Mouse (Mus musculus): ENCODE results near the gene Sat2.

The Sat2 gene

DNA sequence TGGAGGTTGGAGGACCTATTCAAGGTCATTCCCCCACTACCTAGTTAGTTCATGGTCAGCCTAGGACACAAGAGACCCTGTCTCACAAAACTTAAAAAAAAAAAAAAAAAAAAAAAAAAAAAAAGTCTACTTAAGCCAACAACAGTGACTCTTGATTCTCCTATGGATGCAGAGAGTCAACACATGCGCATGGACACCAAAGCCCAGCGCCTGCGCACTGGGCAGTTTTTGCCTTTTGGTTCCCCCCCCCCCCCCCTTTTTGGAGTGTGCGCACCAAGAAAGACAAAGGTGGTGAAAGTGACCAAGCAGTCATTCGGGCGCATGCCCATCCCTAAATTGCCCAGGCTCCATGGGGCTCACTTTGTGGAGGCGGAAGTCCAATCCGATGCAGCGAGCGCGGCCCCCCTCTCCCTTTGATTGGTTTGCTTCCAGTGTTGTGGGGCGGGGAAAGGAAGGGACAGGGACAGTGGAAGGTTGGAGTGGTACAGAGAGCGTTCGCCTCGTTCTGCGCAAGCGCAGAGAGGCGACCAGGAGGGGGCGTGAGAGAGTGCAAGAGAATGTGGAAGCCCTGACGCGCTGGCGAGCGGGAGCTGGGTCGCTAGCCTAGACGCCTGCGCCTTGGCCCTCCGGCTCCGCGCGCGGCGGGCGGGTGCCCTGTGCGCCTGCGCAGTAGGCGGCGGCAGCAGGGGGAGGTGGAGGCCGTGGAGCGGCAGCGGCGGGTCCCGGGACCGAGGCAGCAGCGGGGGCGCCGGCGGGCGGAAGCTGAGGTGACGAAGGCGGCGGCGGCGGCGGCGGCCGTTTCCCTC is 10.7 kb downstream of the Sat2 start, which contains the start of gene Fxr2:
Gene Fxr2, plus strand, starts transcription at position 707 of the 806 bp plus-strand sequence.
- DNase-seq (ENCODE audit: low read depth, low spot score), result peak; percentile 100

DNA sequence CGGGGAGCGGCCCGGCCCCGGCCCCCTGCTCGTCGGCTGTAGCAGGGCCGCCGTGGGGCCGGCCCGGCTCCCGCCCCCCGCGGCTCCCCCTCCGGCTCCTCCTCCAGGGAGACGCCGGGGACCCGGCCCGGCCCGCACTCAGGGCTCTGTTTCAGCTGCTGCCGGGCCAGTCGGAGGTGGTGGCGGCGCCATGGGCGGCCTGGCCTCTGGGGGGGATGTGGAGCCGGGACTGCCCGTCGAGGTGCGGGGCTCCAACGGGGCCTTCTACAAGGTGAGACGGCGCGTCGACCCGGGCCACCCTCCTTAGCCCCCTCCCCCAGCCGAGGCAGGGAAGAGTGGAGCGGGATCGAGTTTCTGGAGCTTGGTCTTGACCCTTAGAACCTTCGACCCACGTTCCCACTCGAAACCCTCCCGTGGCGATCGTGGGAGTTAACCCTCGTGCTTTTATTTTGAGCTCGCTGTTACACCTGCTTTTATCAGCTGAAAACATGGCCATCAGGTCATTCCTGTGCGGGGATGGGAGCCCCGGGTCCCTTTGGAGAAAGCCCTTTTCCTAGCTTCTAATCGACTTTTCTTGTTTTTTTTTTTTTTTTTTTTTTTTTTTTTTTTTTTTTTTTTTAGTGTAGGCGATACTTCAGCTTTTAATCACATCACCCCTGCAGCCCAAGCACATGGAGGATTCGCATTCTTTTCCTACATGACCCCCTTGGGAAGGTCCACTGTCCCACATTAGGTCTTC is 11.5 kb downstream of the Sat2 start:
- DNase-seq (ENCODE audit: low read depth, low spot score), result peak; percentile 31

DNA sequence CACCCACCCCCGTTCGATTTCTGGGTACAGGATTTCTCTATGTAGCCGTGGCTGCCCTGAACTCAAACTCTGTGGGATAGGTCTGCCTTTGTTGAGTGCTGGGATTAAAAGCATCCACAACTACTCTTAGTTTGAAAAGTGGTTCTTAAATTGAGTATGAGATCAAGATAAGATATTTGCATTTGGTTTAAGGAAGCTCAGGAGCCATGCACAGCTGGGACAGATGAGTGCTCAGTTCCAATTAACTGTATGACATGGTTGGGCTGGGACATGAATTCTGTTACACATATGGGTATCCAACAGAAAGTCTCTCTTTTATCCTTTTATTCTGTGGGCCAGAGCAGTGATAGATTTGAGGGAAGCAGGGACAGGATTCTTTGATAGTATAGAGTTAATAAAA is 13.6 kb downstream of the Sat2 start:
- DNase-seq (ENCODE audit: low read depth, low spot score), result no peak

DNA sequence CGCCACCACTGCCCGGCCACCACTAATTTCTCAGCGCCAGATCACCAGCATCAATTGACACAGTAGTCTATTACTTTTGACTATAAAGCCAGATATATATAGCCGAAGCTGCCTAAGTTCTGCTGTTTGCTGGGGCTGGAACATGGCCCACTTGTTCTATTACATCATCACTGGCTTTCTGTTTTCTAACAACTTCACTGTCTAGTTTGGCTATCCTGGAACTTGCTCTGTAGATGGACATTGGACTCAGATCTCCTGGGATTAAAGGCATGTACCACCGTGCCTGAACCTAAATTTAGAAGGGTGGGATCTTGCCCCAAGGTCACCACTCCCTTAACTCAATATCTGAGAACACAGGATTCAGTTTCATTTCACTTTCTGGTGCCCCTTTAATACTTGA is 24.0 kb downstream of the Sat2 start:
- no peak for DNase-seq (ENCODE audit: low read depth, low spot score)

DNA sequence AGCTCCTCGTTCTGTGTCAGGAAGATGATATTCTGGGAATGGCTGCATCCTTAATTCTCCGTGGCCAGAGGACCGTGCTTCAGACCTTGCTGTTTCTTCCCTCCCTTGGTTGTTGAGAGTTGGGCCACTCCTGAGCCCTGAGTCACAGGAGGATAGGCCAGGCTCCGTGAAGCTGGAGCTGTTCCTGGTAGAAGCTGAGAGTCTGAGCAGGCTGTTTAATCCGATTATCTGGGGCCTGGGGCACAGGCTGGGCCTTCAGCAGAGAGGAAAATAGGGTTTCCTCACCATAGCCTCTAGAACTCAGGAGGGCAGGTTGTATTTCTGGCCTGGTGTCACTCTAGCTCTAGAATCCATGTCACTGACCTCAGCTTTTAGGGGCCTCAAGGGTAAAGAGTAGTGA is 31.6 kb downstream of the Sat2 start:
- DNase-seq (ENCODE audit: low read depth, low spot score), result no peak

DNA sequence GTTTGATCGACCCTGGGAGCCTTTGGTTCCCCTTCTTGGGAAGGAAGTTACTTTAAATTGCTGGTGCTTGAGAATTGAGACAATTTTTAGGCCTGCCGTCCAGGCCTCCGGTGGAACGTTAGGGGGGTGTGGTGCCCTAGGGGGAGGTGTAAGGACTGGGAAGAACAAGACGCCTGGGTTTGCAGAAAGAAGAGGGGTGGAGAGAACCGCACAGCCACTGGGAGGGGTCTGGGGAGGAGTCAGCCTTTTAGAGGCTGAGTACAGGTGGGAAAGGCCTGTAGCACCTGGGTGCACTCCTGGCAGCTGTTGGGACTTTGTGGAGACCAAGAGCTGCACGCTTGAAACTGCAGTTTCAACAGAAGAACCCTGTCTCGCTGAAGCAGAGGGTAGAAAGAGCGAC is 32.9 kb downstream of the Sat2 start:
- no peak for DNase-seq (ENCODE audit: low read depth, low spot score)

DNA sequence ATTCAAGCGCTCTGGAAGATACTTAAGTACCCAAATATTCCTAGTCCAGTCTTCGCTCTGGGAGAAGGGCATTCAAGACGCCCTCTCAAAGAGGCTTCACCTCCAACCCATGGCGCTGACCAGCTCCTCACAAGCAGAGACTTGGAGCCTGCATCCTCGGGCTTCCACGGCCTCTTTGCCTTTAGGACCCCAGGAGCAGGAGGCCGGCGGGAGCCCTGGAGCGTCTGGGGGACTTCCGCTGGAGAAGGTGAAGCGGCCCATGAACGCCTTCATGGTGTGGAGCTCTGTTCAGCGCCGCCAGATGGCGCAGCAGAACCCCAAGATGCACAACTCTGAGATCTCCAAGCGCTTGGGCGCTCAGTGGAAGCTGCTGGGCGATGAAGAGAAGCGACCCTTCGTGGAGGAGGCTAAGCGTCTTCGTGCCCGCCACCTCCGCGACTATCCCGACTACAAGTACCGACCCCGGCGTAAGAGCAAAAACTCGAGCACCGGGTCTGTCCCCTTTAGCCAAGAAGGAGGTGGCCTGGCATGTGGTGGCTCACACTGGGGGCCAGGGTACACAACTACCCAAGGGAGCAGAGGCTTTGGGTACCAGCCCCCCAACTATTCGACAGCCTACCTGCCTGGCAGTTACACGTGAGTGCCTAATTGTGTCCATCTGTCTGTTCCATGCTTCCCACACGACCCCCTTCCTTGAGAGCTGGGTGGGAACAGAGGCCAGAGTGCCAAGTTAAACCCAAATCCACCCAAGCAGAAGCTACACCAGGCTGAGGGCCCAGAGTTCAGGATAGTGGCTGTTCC is 33.6 kb downstream of the Sat2 start, which contains the start of gene Sox15:
Gene Sox15, plus strand, starts transcription at position 51 of the 801 bp plus-strand sequence.
- no peak for DNase-seq (ENCODE audit: low read depth, low spot score)

DNA sequence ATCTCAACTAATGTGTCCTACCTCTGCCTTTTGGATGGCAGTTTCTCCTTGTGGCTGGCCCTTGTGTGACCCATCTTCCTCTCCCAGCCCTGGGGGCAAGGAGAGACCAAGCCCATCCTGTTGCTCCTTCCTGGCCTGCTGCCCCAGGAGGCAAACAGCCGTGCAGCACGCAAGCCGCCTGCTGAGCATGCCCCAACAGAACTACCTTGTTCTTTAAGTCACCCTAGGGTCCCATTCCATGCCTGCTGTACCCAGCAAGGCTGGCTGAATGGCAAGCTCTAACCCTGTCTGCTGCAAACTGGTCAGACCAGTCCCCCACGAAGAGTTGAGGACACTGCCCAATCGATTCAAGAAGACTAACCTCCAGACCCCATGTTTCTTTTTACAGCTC is 34.2 kb downstream of the Sat2 start:
- no peak for DNase-seq (ENCODE audit: low read depth, low spot score)

DNA sequence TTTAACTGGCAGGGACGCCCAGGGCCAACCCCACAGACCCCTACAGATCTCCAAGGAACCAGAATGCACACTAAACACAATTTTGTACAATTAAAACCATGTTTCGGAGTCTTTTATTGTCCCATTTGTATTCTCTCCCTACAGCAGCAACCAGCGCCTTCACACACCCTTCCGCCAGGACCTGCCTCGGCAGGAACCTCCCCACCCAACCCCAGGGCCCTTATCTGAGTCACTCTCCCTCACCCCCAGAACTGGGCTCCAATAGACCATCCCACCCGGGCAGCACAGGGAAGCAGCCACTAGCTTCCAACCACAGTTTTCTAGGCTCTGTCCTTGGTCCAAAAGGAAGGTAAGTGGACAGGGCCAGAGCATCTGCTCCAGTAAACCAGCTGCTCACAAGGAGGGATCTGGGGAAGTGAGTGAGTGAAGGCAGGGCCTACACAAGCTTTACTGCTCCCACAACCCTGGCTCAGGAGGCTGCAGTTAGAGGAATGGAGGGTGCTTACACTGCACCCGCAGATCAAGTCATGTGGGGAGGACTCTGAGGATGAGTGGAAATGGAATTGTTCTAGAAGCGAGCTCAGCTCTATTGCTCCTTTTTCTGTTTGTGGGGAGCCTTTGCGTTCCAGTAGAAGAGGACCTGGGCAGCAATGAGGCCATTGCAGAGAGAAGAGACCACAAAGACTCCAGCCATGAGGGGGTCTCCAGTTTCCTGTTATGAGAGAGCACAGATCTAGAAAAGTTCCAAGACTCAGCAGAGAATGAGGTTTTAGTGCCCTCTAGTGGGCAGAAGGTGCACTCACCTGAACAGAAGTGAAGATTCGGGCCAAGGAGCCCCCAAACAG is 35.0 kb downstream of the Sat2 start:
- DNase-seq (ENCODE audit: low read depth, low spot score), result peak; percentile 73

DNA sequence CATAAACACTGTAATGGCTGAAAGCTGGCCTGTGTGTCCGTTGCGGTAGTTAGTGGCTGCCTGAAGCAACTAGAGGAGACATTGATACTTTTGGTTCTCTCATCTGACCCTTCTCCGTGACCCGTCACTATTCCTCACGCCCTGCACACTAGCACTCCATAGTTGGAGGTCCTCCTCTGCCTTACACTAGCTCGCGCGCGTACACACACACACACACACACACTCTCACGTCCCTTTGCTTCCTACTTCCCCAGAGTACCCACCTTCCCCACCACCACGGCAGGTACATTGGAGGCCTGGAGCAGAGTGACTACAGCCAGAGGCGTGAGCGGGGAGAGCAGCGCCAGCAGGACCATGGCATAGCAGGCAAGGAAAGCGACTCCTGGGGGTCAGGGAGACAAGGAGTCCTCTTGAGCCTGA is 35.6 kb downstream of the Sat2 start:
- no peak for DNase-seq (ENCODE audit: low read depth, low spot score)

DNA sequence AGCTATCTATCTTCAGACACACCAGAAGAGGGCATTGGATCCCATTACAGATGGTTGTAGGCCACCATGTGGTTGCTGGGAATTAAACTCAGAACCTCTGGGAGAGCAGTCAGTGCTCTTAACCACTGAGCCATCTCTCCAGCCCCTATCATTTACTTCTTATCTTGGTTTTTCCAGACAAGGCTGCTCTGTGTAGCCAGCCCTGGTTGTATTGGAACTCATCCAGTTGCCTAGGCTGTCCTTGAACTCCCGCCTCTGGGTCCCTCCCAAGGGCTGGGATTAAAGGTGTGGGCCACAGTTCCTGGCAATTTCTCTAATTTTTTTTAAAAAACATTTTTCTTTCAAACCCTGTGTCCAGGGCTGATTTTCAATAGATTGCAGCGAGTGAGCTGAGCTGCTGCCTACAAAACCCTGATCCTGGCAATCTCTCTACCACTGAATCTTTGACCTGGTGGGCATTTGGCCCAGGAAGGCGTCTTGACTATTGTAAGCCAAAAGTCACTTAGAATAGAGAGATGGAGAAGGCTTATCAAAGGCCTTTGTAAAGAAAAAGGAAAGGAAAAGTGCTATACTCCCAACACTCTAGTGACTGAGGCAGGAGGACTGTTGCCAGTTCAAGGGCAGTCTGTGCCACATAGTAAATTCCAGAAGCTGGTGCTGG is 39.5 kb downstream of the Sat2 start:
- peak; percentile 60 for DNase-seq (ENCODE audit: low read depth, low spot score)

DNA sequence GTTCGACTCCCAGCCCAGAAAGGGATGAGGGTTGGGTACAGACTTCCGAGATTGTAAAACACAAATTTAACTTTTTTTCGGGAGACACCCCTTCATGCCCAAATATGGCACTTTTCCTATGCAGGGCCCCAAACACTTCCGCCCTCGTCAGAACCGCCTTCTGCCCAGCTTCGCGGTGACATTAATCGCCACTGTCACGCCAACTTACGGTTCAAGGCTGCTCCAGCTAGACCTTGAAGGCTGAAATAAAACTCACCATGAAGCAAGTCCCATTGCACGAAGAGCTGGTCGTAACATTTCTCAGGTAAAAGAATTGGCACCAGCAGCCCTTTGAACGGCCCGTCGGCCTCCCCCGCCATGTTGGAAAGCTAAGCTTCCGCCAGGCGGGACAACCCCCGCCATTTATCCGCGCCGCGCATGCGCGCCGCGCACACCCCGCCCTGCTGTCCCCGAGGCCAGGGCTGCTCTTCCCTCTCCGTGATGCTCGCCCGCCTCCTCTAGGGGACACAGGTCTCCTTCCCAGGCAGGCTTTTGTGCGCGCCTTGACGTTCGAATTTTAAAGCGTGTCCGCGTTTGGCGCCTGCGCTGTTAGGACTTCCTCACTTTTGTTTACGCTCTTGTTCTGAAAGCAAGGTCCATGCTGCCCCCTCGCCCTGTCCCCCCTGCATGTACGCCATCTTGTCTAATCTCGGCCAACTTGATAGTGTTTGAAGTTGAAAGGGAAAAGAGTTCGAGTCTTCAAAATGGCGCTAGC is 40.6 kb downstream of the Sat2 start, which contains the start of gene Mpdu1:
Gene Mpdu1, minus strand, starts transcription at position 430 of the 754 bp plus-strand sequence.
- peak; percentile 95 for DNase-seq (ENCODE audit: low read depth, low spot score)

DNA sequence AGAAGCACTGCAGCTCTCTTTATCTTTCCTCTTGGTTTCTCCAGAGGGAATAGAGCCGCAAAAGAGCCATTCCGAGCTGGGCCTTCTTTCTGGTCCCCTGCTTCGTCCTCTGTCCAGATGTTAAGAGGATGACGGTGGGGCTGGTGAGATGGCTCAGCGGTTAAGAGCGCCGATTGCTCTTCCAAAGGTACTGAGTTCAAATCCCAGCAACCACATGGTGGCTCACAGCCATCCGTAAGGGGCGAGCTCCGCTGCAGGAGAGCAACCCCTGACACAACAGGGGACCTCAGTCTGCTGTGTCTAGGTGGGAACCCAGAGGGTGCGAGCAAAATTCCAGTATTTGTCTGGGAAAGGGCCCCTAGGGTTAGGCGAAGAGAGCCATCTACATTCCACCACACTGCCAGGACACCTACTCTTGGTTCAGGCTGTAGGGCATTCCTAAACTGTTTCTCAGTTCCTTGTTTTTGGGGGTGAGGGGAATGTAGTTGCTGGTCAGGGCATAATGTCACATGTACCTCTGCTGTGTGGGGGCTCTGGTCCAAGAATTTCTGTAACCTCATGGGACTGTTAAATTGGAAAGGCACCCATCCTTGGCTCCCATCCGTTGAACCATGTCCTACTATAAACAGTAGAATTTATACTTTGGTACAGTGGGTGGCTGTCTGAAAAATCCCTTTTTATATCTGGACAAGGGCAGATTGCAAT is 41.3 kb downstream of the Sat2 start:
- no peak for DNase-seq (ENCODE audit: low read depth, low spot score)

DNA sequence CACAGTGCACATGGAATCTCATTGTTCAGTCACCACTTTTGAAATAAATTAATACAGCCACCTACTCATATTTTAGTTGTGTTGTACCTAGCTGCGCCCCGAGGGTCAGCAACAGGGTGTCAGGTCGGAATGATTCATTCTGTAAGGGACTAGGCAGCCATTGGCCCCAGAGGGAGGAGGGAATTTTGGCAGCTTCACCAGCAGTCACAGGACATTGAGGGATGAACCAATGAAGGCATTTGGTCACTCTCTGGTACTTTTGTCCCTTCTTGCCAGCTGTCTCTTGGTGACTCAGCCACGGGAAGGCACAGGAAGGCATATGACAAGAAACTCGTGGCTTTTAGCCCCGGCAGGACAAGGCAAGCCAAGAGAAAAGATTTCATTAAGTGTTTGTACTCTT is 42.0 kb downstream of the Sat2 start:
- DNase-seq (ENCODE audit: low read depth, low spot score), result peak; percentile 57

DNA sequence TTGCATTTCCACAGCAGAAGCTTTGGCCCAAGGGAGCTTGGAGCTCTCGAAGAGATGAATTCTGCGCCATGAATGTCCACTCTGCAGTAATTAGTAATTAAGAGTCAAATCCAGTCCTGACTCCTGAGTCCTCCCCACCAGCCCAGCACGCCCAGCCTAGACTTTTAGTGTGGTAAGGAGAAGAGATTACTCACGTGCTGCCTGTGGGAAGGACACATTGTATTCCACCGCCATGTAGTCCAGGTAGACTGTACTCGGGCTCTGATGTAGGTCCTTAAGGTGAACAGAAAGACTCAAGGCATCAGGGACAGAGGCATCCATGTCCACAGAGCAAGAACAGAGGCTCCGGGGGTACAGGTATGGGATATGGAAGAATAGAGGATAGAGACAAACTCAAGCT is 43.0 kb downstream of the Sat2 start:
- no peak for DNase-seq (ENCODE audit: low read depth, low spot score)

DNA sequence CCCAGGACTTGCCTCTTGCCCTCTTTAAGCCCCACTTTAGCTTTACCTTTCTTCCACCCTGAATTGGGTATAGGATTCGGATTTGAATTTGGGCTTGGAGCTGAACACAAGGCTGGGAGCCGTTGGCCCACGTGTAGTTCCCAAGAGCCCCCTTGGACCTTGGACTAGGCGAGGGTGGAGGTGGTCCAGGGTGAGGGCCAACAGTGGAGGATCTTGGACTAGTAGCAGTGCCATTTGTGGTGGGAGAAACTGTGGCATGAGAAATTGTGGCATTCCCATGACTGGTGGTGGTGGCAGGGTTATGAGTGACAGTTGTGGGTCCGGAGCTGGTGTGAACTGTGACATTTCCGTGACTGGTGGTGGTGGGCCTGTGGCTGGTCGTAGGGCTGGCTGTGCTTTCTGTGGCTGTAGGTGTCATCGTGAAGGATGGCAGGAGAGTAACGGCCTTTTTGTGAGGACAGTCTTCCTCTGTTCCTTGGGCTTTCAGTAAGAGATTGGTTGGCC is 43.7 kb downstream of the Sat2 start:
- no peak for DNase-seq (ENCODE audit: low read depth, low spot score)

DNA sequence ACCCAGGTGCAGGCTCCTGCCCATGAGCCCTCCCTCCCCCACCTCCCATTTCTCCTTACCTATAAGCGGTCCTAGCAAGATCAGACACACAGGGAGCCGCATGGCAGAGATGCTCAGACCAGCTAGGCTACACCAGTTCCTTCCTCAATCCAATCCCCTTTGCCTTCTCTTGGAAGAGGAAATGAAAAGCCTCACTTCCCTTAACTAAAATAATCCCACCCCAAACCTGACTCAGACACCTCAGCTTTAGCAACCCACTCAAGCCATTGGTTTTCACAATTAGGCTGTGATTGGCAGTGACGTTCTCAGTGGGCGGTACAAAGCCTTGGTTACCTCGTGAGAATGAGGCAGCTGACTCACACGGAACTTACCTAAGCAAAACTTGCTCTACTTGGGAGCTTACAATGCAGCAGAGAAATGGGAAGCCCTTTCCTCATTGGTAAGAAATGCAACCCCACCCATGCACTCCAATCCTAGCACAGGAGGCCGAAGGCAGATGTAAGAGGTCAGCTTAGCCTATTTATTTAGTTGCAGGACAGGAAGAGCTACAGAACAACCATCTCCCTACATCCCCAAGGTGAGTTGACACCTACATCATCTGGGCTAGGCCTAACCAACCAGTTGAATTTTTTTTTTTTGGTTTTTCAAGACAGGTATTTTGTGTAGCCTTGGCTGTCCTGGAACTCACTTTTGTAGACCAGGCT is 44.3 kb downstream of the Sat2 start, which contains the start of gene Cd68:
Gene Cd68, minus strand, starts transcription at position 193 of the 704 bp plus-strand sequence.
- DNase-seq (ENCODE audit: low read depth, low spot score), result peak; percentile 88

DNA sequence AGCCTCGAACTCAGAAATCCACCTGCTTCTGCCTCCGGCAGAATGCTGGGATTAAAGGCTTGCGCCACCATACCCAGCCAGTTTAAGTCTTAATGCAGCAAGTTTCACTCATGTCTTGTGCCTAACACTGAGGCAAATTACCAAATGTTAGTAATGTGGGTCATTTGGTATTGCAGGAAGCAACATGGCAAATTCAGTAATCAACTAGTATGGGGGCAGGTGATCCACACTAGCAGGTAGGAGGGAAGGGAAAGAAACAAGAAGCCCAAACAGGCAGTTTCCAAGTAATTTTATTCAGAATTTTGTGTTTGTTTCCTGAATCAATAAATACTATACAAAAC is 44.8 kb downstream of the Sat2 start:
- DNase-seq (ENCODE audit: low read depth, low spot score), result no peak

Data from 3T3-L1 (cell line).